Mouse (Mus musculus) kidney, postnatal 4 days (tissue): ENCODE measurements around the gene Gm45785.

Source experiments
- DNase-seq, 2 experiments: peaks; one replicate each; pipeline ENCODE4 v3.0.0; 2021; ENCODE audit warnings: mixed read lengths in 2 of 2

Gene Gm45785

DNA sequence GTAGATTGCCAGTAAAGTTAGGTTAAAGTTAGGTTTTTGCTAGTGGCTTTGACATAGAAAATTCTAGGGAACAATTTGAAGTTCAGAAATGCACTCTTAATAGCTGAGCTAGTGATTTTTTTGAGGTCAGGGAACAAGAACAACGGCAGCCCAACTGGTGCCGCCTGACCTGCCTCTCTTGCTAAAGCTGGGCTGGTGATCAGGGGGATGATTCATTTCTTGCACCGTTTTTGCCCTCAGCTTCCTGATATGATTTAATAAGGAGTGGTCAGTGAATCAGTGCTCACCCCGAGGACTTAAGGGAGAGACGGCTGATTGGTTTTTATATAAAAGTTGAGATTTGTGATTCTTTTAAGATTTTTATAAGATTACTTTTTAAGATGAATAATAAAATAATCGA, 24.7 kb downstream of the Gm45785 start:
- no peak for DNase-seq

DNA sequence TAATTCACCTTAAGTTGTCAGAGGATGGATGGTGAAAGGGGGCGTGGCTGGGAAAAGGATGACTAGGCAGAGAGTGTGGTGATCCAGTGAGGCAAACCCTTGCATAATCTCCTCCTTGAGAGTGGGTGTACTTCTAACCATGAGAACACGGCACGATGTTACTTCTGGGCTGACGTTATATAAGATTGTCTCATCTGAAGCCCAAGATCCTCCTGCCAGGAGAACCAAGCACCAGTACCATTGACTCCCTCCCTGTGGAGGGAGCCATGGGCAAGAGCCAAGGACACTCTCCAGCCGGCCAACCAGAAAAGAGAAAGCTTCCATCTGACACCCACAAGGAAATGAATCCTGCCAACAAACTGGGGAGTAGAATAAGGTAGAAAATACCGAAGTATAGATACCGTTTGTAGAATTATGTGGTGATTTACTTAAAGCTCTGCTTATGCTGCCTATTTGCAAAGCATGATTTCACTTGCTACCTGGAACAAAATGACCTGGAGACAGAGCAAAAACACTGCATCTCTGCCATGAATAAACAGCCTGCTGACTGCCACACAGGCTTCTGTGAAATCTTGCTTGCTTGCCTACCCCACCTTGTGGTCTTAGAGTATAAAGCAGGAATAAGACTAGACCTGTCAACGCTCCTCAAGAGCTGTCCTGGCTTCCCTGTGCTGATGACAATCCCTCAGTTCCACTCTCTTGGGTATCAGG, 27.8 kb downstream of the Gm45785 start:
- peak; percentile 36 to 62 for DNase-seq

DNA sequence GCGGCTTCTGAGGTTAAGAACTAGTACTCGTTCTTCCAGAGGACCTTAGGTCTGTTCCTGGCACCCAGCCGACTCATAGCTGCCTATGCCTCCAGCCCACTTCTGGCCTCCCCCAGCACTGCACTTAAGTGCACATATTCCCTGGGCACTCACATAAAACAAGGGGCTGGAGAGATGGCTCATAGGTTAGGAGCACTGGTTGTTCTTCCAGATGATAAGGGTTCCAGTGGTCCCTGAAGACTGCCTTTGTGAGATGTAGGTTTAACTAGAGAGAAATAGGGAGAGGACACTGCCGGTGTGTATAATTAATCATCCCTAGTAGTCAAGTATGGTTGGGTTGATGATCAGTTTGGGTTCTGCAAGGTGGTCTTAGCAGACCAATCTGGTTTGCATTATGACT, 33.4 kb downstream of the Gm45785 start:
- no peak for DNase-seq

DNA sequence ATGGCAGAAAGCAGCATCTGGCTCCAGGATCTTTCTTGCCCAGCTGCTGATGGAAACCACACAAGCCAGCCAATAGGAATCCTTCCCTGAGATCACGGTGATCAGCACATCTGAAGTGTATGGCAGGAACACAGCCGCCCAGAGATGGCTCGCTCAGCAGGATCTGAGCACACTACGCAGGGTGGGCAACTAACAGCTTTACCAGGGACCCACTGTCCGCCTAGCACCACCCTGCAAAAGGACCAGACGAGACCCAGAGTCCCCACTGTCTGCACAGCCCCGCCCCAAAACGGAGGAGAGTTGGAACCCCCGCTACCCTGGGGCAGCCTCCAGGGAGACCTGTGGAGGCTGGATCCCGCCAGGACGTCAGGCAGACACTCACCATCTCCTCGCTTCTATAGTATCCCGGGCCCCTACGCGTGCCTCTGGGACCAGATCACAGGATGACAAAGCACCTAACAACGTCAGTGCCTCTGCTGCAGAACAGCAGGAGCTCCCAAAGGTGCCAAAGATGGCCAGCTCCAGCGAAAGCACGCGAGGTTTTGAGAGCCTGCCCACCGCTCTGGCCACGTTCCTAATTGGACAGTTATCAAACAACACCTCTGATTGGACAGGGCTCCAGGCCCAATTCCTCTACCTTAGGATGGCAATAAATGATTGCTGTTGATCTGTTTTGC, 34.3 kb downstream of the Gm45785 start, which contains the start of gene Zfp941:
TSS of gene Zfp941 (minus strand) at position 526 of the 677 bp plus-strand sequence.
- DNase-seq, result peak; percentile 43 to 65

DNA sequence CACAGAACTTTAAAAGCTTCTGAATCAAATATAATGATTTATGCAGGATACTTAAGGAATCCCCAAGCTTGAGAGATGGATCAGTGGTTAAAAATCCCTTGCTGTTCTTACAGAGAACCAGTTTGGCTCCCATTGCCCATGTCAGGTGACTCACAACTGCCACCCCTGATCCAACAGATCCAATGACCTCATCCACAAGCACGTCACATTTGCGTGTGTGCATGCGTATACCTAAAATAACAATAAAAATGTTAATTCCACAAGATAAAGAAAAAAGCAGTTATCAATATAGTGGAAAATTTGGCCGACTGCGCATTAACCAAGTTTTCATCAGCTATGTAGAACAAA, 34.9 kb downstream of the Gm45785 start:
- no peak for DNase-seq

DNA sequence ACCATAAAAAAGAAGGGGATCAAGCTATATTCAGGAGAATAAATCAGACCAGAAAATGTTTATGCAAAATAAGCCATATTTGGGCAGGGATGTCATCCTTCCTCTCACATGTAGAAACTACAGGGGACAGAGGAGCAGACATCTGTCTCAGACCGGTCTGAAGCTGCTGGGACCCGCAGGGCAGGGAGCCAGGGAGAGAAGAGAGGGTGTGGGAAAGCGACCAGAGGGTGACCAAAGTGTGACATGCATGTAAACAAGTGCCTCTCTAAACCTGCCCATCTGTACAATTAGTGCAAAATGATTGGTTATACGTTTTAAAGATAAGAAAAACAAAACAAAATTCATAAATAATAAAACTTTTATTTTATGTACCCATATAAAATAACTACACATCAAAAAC, 36.0 kb downstream of the Gm45785 start:
- DNase-seq, result no peak

DNA sequence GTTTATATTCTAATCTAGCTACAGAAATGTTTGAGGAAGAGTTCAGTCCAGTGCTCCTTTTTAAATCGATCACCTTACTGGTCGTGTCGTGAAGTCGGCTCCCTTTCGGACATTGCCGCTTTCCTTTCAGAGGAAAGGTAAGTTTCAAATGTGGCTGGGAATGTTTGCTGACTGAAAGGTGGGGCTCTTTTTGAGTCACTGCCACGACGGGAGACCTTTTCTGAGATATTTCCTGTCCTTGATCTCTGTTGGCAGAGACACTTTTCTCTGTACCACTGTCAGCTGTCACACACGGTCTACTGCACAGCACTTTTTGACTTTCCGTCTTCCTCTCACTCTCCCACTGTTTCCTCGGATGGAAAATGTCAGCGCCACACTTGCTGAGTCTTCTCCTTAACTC, 43.3 kb downstream of the Gm45785 start:
- no peak for DNase-seq

DNA sequence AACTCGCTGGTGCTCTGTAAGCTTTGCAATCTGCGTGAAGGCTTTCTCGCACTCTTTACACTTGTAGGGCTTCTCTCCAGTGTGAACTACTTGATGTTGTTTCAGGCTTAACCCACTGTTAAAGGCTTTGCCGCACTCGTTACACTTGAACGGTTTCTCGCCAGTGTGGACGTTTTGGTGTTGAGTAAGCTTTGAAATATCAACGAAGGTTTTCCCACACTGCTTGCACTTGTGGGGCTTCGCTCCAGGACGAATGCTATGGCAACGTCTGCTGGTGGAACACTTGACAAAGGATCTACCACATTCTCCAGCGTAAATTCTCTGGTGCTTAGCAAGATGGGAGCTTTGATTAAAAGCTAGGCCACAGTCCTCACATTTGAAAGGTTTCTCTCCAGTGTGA, 44.4 kb downstream of the Gm45785 start:
- DNase-seq, result no peak

DNA sequence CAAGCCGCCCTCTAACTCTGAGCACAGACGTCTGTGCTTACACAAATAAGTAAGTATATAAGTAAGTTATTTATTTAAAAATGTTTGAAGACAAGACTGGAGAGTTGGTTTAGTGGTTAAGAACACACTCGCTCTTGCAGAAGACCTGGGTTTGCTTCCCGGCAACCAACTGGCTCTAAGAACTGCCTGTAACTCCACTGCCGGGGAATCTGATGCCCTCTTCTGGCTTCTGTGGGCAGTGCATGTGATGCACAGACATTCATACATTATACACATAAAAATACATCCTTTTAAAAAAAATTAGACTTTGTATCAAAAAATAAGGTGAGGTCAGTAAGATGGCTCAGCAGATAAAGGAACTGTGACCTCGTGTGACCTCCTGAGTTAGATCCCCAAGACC, 45.6 kb downstream of the Gm45785 start:
- DNase-seq, result no peak

DNA sequence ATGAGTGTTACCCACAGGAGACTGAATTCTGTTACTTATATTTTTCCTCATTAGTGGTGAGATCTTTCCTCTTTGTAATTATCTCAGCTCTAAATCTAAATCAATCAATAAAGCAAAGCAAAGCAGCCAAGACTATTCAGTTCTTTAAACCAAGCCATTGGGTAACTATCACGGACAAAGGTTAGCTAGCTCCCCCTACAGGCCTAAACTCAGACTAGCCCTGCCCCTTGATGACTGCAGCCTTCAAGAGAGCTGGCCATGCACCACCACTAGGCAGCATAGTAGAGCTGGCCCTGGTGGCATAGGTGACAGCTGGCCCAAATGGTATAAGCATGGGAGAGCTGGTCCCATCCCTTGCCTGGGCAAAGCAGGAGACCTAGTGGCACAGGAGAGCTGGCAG, 50.4 kb downstream of the Gm45785 start:
- peak; percentile 50 to 64 for DNase-seq

DNA sequence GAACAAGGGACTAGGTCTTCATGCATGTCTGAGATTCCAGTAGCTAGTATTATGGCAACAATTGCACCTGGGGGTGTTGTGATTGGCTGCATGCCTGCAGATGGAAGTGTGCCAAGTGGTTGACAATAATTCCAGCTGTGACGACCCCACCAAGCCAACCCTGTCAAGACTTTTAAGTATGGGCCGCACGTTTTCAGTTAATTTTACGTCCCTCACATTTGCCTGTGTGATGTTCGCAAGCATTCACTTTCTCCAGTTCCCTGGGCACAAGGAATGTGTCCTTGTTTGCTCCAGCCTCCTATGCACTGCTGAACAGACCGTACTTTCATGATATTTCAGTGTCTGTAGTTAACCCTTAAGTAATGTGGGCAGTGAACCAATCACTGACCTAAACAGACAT, 53.5 kb downstream of the Gm45785 start:
- peak; percentile 58 to 67 for DNase-seq

DNA sequence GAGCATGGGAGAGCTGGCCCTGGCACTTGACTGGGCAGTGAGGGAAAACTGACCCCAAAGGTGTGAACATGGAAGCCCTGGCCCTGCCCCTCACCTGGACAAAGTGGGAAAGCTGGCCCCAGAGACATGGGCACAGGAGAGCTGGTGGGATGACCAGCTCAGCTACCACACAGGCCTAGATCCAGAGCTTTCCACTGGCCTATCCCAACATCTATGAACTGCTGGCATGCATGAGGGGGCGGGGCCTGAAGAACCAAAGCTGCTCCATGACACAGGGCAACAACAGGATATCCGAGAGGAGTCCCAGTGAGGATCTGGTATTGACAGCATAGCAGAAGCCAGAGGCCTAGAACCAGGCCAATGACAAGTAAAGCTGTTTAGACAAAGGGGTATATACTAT, 57.9 kb downstream of the Gm45785 start:
- no peak for DNase-seq

DNA sequence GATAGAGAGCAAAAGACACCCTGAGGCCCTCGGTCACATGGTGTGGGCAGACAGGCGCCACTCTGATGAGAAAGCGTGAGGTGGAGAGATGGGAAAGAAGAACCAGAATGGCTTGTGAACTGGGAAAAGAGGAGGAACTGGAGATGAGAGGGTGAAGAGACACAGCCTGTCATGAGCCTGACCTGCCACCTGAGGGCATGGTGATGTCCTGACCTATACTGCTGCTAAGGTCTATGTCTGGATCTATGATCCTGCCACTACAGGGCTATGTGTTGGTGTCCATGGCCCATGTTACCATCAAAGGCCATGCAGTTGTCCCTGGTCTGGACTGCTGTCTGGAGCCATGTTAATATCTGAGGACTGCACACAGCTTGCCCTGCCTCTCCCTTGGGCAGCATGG, 58.5 kb downstream of the Gm45785 start:
- no peak for DNase-seq

DNA sequence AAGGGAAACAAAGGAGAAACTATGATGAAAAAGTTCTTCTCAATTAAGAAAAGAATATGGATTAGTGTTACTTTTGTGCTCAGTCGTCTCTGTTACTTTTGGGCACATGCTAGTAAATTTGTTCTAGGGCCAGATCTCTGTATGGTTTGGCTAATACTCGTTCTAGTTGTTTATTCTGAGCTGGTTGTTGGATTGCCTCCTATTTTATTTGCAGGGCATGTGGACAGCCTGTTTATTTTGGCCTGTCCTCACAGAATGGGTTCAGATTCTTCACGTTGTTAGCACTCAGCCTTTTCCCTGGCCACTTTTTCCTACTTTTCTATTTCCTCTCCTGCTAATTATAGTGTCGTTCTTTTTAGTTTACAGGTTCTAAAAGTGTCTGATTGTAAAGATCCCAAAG, 62.6 kb downstream of the Gm45785 start:
- DNase-seq, result no peak

DNA sequence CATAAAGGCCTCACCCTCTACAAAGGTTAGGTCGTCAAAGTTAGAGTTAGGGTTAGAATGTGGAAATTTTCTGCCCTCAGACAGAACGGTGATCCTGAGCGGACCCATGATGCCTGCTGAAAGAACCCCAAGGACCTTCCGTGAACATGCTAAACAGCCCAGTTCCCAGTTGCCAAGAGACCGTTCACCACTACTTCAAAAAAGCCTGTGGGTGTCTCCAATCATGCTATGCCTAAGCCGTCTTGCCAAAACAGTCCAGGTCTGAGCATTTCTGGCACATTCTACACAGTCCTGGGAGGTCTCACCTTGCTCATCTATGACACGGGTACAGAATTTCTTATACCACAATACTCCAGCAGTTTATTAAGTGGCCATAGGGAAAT, 68.1 kb downstream of the Gm45785 start:
- no peak for DNase-seq

DNA sequence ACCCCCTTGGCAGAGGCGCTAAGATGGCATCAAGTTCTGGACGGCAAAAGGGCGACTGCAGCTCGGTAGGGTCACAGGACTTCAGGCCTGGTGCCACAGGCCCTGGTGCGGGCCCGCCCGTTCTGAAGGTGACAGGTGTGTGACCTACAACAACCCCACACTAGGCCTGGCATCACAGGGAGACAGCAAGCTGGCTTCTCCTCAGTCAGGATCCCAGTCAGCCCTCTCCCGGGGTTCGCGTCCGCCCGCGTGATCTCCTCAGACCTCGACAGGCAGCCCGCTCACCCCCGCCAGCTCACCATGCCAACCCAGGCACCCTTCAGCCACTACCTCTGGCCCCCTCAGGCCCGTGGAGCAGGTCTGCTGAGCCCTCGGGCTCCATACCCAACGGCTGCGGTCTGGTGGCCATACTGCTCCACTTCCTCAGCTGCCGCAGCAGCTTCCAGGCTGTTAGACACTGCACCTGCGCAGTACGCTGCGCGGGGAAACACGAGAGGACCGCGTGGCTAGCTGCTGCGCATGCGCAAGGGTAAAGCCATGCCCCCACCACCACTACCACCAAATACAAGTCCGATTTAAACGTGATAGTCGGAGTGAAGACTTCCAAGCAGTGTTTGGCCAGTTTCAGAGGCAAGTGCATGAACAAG, 68.6 kb downstream of the Gm45785 start, which contains the start of gene Syce1:
TSS of gene Syce1 (minus strand) at position 447 of the 647 bp plus-strand sequence.
- no peak for DNase-seq

DNA sequence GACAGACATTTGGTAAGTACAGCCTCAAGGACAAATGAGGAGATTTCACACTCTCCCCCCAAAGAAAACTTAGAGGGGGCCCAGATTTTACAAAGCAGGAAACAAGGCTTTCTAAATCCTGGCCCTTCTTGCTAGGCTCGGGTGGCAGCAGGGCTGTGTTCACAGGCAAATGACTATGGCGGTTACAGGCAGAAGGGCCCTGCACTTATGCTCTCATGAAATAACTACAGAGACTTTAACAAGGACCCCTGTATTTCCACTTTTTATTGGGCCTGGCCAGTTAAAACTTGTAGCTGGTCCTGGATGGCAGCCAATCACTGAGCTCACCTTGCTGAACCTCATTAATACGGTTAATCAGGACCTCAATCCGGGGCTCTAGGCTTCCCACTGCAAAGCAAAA, 75.6 kb downstream of the Gm45785 start:
- DNase-seq, result no peak
